Mouse (Mus musculus) gastrocnemius, postnatal 25 days (tissue): Measurements from ENCODE around the gene Tcstv3. TPM values are rescaled to one million over a fixed set of nuclear protein-coding genes. Genes with fewer than 3 reads are reported as not detected.
"Not testable (repeated sequence)": the region's sequence is repeated elsewhere in the genome, so short reads cannot be mapped to it uniquely, and the experiment has no call there.

ENCODE experiments used
- DNase-seq: peaks from one replicate; pipeline ENCODE4 v3.0.0; 2022
- long read RNA-seq, 2 experiments: library from polyadenylated mRNA; stranded (forward); transcript quantifications; one replicate each; pipeline ENCODE4 v2.0.0; 2021
- total RNA-seq, 2 experiments: library from RNA; stranded (reverse); gene quantifications; 1 replicate in 1 of 2; 2 replicates in 1 of 2; pipeline ENCODE4 v1.2.3; 2021

The Tcstv3 gene
- total RNA-seq, result not detected
- long read RNA-seq, experiment 1, result 0 reads
- long read RNA-seq, experiment 2, result 0 reads

DNA sequence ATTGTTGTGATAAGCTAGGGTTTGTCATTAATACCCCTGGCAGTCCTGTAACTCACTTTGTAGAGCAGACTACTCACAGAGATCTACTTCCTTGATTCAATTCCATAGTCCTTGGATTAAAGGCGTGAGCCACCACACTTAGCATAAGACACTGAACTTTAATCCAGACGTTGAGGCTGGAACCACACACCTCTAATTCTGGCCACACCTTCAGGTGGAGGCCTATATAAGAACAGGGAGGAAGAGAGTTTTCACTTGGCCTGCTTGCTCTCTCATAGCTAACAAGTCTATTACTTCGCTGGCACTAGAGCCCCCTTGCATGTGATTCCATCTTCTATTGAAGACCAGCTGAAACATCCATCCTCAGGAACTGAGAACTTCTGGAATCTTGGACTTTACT, at the start of gene Tcstv3:
TSS of gene Tcstv3 (plus strand) at position 301 of the 400 bp plus-strand sequence.
- DNase-seq, result not testable (repeated sequence)

DNA sequence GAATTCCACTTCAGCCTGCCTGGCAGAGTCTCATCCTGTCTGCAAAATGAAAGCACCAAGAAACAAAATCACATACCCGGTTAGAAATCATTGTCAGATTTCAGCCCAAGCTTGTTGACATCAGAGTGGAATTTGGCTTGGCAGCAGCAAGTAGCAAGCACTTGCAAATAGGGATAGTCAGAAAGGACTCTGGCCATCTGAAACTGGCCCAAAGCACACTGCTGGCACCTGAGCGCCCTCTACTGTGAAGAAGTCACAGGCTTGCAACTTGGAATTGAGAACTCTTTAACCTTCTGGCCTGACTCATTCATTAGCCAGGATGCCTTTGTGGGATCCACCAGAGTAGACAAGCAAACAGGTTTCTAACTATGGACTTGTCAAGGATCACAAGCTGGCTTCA, 38.8 kb upstream of the Tcstv3 start:
- DNase-seq, result not testable (repeated sequence)

DNA sequence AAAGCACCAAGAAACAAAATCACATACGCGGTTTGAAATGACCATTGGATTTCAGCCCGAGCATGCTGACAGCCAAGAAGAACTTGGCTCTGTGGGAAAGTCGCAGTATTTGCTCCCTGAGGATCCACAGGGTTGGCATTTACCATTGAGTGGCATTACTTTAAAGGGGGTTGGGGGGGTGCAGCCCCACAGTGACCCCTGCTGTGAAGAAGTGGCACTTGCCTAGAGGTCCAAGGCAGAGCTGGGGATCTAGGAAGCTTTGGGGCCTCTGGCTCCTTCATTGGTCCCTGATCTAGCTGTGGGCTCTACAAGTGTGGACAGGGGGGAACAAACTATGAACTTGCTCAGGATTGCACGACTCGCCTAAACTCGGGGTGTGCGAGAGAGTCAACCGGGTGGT, 37.9 kb upstream of the Tcstv3 start:
- DNase-seq, result no peak

DNA sequence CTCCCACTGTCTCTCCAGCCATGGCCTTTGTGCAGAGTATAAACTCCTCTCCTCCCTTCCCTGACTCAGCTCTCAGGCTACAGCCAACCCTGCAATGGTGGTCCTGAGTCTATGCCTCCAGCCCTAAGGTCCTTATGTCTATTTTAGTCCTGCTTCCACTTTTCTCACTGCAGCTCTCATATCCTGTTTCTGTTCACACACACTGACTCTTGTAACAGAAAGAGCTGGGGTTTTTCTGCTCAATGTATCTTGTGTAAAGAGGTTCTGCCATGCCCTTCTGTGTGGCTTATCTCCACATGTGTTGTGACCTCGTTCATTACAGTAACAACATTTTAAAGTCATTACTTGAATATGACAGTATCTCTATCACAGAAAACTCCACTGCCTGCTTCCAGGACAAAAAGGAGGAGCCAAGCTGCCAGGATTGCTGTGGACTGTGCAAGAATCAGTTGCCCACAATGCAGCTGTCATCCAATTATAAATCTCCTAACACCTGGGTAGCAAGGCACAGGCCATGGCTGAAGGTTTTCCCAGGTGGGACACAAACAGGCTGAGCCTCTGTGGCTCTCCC, 17.3 kb upstream of the Tcstv3 start:
- no peak for DNase-seq

DNA sequence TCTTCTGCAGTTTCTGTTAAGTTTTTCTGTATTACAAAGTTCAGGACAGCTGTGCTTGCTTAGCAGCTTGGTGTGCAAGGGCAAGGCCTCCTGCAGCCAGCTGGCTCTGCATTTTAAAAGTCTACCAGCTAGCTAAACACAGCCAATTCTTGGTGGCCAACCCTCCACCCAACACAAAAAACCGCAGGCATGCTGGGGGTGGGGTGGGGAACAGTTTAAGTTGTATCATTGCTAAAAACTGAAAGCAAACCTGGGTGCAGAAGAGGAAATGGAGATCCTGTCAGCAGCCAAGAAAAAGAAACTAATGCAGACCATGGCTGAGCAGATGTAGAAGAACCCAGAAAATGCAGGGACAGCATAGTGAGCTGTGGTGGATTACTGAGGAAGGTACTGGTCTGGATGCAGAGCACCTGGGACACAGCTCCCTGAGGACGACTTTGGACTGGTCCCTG, 16.7 kb upstream of the Tcstv3 start, which contains the start of gene BC147527:
TSS of gene BC147527 (plus strand) at position 402 of the 452 bp plus-strand sequence.
- DNase-seq, result no peak

DNA sequence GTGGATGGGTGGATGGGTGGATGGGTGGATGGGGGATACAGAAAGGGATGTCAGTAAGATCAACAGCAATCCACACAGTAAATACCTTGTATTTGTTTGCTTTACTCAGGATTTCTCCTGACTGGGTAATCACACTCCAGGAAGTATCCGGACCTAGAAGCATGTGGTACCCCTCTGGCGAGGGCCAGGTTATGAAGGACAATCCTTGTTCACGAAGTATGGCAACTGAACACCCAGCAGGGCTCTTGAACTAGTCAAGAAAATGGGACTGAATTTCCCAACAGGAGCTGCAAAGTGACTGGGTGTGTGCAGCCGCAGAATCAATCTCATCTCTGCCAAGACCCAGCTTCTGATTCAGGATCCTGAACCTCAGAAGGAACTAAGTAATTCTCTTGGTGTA, 15.8 kb upstream of the Tcstv3 start:
- no peak for DNase-seq

DNA sequence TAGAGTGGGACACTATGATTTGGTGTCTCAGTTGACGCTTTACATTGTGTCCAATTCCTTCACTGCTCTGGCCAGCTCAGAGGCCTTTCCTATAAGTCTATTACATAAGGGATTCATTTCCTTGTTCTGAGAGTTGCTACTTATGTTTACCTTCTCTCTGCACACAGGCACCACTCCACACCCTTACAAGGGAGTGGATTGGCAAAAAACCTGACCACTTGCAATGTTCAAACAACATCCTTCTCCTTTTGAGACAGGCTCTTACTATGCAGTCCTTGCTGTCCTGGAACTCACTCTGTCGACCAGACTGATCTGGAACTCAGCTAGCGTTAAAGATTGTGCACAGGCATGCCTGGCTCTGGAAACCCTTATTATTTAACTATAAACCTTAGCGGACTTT, 5.9 kb upstream of the Tcstv3 start:
- no peak for DNase-seq

DNA sequence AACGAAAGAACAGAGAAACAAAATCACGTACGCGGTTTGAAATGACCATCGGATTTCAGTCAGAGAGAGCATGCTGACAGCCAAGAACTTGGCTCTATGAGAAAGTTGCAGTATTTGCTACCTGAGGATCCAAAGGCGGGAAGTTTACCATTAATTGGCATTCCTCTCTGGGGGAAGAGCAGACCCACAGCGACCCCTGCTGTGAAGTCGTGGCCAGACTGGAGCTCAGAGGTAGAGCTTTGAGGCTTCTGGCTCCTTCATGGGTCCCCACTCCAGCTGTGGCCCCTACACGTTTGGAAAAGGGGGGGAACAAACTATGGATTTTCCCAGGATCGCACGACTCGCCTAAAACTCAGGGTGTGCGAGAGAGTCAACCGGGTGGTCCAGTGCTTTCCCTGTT, 3.1 kb upstream of the Tcstv3 start:
- DNase-seq, result no peak

DNA sequence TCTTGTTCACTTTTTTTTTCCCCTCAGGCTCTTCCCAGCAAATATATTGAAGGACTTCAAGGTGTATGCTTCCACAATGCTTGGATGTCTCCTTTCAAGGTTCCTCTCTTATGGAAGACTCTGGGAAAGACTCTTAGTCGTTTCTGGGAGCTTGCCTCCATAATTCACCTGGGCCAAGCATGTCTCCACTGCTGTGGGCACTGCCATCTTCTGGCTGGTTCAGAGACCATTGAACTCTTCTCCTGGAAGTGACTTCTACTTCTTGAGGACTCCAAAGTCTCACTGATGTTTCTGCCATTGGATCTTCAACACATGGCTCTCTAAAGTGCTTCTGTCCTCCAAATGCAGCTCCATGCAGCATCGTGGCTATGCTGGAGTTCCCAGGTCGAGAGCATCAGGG, 3.5 kb downstream of the Tcstv3 start:
- DNase-seq, result no peak

DNA sequence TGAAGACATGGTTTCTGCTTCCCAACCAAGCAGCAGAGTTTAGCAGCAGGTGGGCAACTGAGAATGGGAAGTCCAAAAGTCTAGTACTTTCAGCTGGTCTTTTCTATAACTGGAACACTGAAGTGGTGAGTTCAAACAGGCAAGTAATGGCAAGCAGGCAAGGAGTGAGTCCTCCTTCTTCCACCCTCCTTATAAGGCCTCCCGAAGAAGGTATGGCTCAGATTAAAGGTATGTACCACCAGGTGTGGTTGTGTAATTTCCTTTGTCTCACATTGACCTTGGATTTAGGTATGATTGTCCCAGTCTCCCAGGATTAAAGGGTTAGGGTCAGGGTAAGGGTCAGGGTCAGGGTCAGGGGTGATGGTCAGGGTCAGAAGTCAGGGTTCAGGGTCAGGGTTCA, 4.0 kb downstream of the Tcstv3 start:
- no peak for DNase-seq

Other genes with a start within 250 kb of the Tcstv3 start
- not detected for gene Gm20767, start 176.6 kb upstream of the Tcstv3 start, total RNA-seq
- not detected for gene Gm21818, start 144.4 kb upstream of the Tcstv3 start, total RNA-seq
- not detected for gene Gm21762, start 100.9 kb upstream of the Tcstv3 start, total RNA-seq
- not detected for gene Gm21731, start 77.8 kb upstream of the Tcstv3 start, total RNA-seq
- gene AF067061, start 53.8 kb upstream of the Tcstv3 start, total RNA-seq, result not detected
- gene BC147527, start 16.5 kb upstream of the Tcstv3 start, total RNA-seq, result not detected